32 mouse cellular contexts compared by ENCODE assay signal in genomic region chr16:31473226-31473625, GRCm38 (mm10).
"Had no signal": no experiment of that assay in that cellular context is flagged by ENCODE, and none has a peak within 500 bp of the region (broad histone marks: within the 10 kb centered on the region; RNA-seq: fewer than 3 reads in every experiment).

No protein-coding gene starts in this region.

- H3K4me2 ChIP-seq: limb, embryonic 12.5 days; limb, embryonic 13.5 days; limb, embryonic 15.5 days; liver, embryonic 11.5 days; liver, embryonic 12.5 days; liver, embryonic 13.5 days; liver, embryonic 15.5 days; lung, embryonic 14.5 days; lung, embryonic 15.5 days; midbrain, embryonic 11.5 days; midbrain, embryonic 12.5 days; midbrain, embryonic 13.5 days; midbrain, embryonic 15.5 days; neural tube, embryonic 12.5 days; neural tube, embryonic 13.5 days had no signal

- H3K4me1 ChIP-seq: lung, embryonic 15.5 days had no signal

- H3K36me3 ChIP-seq: limb, embryonic 10.5 days; limb, embryonic 12.5 days; limb, embryonic 13.5 days; limb, embryonic 15.5 days; liver, embryonic 12.5 days; liver, embryonic 13.5 days; liver, embryonic 15.5 days; lung, embryonic 15.5 days; midbrain, embryonic 10.5 days; midbrain, embryonic 12.5 days; midbrain, embryonic 13.5 days; midbrain, embryonic 15.5 days; neural tube, embryonic 12.5 days; neural tube, embryonic 13.5 days had no signal

- H3K27ac ChIP-seq: limb, embryonic 10.5 days; limb, embryonic 12.5 days; limb, embryonic 13.5 days; limb, embryonic 15.5 days; liver, embryonic 13.5 days; liver, embryonic 14.5 days; liver, embryonic 15.5 days; lung, embryonic 15.5 days; macrophage; midbrain, embryonic 10.5 days; midbrain, embryonic 12.5 days; midbrain, embryonic 13.5 days; midbrain, embryonic 15.5 days; neural tube, embryonic 12.5 days had no signal

- H3K9me3 ChIP-seq: limb, embryonic 10.5 days; limb, embryonic 12.5 days; limb, embryonic 13.5 days; limb, embryonic 15.5 days; liver, embryonic 12.5 days; liver, embryonic 13.5 days; liver, embryonic 15.5 days; lung, embryonic 15.5 days; midbrain, embryonic 10.5 days; midbrain, embryonic 12.5 days; midbrain, embryonic 13.5 days; midbrain, embryonic 15.5 days; neural tube, embryonic 12.5 days; neural tube, embryonic 13.5 days had no signal

- DNase-seq: left cerebral cortex, postnatal 4 days; liver; liver, embryonic 13.5 days; liver, postnatal 0 days; lung, adult 18-20 months; lung, adult 2 months; lung, embryonic 14.5 days; lung, postnatal 10 days; lung, postnatal 14 days; lung, postnatal 36 days; midbrain, embryonic 14.5 days had no signal

- H3K4me3 ChIP-seq: limb, embryonic 10.5 days; limb, embryonic 12.5 days; limb, embryonic 13.5 days; limb, embryonic 15.5 days; liver, embryonic 12.5 days; liver, embryonic 13.5 days; liver, embryonic 15.5 days; lung, embryonic 15.5 days; megakaryocyte, embryonic 14.5 days; midbrain, embryonic 10.5 days; midbrain, embryonic 12.5 days; midbrain, embryonic 13.5 days; midbrain, embryonic 15.5 days; myocyte; neural tube, embryonic 12.5 days; neural tube, embryonic 13.5 days had no signal

- H3K27me3 ChIP-seq: limb, embryonic 12.5 days; limb, embryonic 13.5 days; limb, embryonic 15.5 days; liver, embryonic 12.5 days; liver, embryonic 13.5 days; liver, embryonic 15.5 days; lung, embryonic 15.5 days; midbrain, embryonic 12.5 days; midbrain, embryonic 13.5 days; midbrain, embryonic 15.5 days; neural tube, embryonic 12.5 days; neural tube, embryonic 13.5 days had no signal

- ATAC-seq: liver, embryonic 12.5 days; liver, postnatal 0 days; lung, postnatal 0 days; midbrain, embryonic 13.5 days; midbrain, embryonic 15.5 days; midbrain, embryonic 16.5 days had no signal

- H3K9ac ChIP-seq: limb, embryonic 12.5 days; limb, embryonic 13.5 days; limb, embryonic 15.5 days; liver, embryonic 12.5 days; liver, embryonic 13.5 days; liver, embryonic 14.5 days; liver, embryonic 15.5 days; liver, postnatal 0 days; lung, embryonic 14.5 days; lung, embryonic 15.5 days; midbrain, embryonic 12.5 days; midbrain, embryonic 13.5 days; midbrain, embryonic 15.5 days; neural tube, embryonic 12.5 days; neural tube, embryonic 13.5 days had no signal
